Mouse (Mus musculus) lung, postnatal 14 days (tissue): ENCODE results near the gene Fam189a2.

Experiments used
- DNase-seq: peaks from one replicate; pipeline ENCODE4 v3.0.0; 2021

Fam189a2 gene

GRCm38 (mm10) chr19:23968862-23969225 is 62.0 kb downstream of the Fam189a2 start:
- DNase-seq = no peak

GRCm38 (mm10) chr19:23968125-23968861 is 62.5 kb downstream of the Fam189a2 start:
- DNase-seq = peak; percentile 74

GRCm38 (mm10) chr19:23967156-23967555 is 63.7 kb downstream of the Fam189a2 start:
- DNase-seq = peak; percentile 56

DNA sequence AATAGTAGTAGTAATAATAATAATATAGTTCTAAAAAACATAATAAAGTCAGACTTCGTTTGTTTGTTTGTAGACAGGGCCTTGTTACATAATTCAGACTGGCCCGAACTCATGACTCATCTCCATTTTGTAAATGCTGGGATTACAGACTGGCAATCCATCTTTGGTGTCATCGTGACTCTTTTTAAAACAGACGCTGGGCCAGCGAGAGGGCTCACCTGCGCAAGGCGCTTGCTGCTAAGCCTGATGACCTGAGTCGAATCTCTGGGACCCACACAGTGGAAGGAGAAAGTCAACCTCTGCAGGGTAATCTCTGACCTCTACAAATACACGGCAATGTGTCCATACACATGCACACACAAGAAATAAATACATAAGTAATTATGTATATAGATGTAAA is 64.4 kb downstream of the Fam189a2 start:
- no peak for DNase-seq

DNA sequence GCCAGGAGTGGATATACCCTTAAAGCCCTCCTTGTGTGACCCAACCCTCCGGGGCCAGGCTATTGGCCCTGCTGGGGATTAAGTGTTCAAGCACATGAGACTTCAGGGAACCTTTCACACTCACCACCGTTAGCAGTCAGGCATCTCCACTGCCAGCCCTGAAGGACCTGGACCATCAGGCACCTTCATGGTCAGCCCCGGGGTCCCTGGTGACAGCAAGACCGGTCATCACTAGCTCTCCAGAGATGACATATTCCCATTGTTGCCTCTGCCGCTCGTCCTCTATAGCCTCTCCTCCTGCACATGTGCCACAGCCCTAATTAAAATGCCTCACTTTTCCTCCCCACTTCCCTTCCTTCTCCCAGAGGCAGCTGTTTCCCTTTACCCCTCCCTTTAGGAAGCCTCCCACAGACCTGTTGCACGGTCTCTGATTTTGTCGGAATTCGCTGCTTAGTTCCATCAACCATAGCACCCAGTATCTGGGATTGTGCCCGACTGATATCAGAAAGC is 66.4 kb downstream of the Fam189a2 start:
- DNase-seq = no peak

- peak; percentile 77 for DNase-seq
These were observed 69.3 kb downstream of the Fam189a2 start for GRCm38 (mm10) chr19:23961516-23961915.

DNA sequence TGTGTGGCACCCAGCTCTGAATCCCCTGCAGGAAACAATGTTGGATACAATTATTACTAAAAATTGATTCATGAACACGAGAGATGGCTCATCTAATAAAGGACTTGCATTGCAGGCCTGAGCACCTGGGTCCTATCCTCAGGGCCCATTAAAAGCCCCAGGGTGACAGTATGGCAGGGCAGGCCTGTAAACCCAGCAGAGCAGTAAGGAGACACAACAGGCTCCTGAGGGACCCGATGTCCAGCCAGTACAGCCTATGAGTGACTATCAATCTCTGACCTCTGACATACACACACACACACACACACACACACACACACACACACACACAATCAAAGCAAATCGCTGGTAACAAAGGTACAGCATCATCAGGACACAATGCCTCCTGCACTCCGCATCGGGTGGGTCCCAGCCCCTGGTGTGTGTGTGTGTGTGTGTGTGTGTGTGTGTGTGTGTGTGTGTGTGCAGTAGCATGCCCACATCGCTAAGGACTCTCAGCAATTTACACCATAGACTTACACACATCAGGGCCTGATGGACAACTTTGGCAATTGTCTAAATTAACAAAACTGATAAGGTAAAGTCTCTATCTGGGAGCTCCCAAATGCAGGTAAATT is 69.9 kb downstream of the Fam189a2 start:
- DNase-seq = no peak

DNA sequence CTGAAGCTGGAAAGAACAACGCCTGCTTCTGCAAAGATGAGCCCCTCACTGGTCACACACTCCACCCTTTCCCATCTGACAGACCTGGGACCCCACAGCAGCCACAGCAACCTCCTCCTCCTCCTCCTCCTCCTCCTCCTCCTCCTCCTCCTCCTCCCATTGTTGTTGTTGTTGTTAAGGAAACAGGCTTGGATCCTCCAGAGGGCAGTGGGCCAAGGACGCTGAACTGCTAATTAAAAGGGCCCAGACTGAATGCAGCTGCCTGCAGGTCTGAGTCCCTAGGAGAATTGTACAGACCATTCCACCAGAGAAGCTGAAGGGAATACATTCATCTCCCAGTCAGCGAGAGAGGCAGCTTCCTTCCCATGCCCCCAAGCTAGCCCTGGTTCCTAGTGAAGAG is 70.5 kb downstream of the Fam189a2 start:
- DNase-seq = peak; percentile 56

- no peak for DNase-seq
These were observed 70.9 kb downstream of the Fam189a2 start for GRCm38 (mm10) chr19:23959870-23960269.

- DNase-seq = no peak
These were observed 71.9 kb downstream of the Fam189a2 start for GRCm38 (mm10) chr19:23958925-23959324.

GRCm38 (mm10) chr19:23957563-23957962 is 73.3 kb downstream of the Fam189a2 start:
- DNase-seq = no peak

- DNase-seq = peak; percentile 33
These were observed 74.4 kb downstream of the Fam189a2 start for GRCm38 (mm10) chr19:23956299-23956975.

GRCm38 (mm10) chr19:23955461-23955860 is 75.4 kb downstream of the Fam189a2 start:
- DNase-seq = no peak

- no peak for DNase-seq
These were observed 82.4 kb downstream of the Fam189a2 start for GRCm38 (mm10) chr19:23948301-23949000.

DNA sequence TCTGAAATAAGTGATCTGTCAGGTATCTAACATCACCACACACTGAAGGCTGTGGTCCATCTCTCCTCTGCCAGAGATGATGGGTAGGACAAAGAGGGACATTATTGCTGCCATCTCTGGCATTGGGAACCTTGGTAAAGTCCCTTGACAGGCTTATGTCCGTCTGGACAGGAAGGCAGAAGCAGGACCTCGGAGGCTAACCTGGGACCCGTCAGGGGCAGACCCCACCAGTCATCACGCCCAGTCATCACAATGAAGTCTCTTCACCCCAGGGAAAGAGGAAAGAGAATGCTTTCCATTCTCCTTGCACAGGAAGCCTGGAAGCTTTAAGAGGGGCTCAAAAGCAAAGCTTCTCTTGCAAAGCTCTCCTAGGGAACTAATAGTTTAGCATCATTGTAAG is 82.9 kb downstream of the Fam189a2 start:
- DNase-seq = no peak

DNA sequence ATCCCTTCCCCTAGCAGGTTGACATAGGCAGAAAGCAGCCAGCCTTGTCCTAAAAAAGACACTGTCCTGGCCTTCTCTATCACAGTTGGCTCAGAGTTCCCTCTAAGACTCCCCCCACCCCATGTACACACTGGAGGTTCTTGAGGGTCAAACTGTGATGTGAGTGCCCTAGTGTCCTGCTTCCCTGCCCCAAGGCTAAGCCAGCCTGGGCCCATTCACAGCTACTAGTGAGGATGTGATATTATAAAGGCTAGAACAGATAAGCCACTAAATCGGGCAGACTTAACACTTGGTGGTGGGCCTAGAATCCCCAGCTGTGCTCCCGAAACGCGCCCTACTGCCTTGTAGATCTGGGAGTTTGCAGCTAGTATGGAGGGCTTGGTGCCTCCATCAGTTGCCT is 84.1 kb downstream of the Fam189a2 start:
- DNase-seq = no peak

GRCm38 (mm10) chr19:23946026-23946685 is 84.7 kb downstream of the Fam189a2 start:
- DNase-seq = no peak

GRCm38 (mm10) chr19:23942886-23943285 is 87.9 kb downstream of the Fam189a2 start:
- DNase-seq = no peak

- no peak for DNase-seq
These were observed 89.3 kb downstream of the Fam189a2 start for GRCm38 (mm10) chr19:23941422-23941949.

DNA sequence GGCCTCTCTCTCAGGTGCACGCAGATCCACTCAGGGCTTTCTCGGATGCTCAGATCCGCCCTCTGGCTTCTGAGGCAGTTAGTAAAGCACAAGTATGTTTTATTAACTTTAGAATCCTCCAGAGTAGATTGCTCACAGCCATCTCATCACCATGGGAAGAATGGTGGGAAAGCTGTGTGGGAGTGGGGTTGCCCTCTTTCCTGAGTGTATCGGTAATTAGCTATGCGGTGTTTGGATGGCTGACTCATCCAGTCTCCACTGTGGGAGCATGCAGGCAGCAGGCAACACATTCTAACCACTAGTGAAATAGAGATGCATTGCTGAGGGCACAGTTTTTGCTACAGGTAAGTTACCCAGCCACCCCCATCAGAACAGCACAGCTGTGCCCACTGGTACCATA is 100.0 kb downstream of the Fam189a2 start:
- DNase-seq = no peak

- no peak for DNase-seq
These were observed 105.3 kb downstream of the Fam189a2 start for GRCm38 (mm10) chr19:23925541-23925940.

DNA sequence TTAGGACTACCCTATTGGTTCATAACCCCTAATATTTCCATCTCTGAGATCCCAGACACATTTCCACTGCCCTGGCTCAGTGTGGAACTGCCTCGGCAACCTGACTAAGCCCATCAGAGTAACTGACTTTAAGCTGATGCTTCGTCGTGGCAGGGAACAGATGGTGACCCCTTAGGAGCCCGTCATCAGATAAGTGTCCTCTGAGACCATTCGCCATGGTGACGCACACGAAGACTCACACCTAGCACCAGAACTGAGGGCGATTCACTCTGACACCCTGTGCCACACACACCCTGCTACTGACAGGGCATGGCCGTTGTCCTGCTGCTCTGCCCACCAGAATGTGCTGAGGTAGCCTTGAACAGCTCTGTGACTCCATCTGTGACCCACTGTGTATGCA is 106.0 kb downstream of the Fam189a2 start:
- DNase-seq = no peak
